Mouse (Mus musculus): Measurements from ENCODE around the gene D16Ertd472e.

The D16Ertd472e gene

DNA sequence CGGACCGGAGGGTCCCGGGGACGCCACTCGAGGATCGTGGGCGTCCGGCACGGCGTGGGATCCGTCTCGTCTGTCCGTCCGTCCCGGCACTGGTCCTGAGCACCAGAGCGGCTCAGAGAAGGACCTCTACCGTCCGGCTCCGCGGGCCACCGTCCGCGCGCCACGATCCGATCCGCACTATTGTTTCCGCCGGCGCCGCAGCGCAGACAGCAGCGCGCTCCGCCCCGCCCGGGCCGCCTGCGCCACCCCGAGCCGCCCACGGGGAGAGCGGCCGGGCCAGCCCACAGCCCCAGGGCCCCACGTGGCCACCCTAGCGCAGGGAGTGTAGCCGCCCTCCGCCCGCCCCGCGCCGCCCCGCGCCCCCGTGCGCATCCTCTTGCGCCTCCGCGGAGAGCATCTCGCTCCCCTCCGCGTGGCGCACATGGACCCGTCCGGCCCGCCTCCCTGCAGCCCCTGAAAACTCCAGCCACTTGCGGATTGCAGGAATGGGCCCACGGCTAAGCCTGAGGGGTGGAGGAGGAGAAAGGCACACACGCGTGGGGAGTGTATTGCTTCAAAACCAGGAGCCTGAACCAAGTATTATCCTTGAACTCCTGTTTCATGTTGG, at the start of gene D16Ertd472e:
Gene D16Ertd472e (minus strand): TSS at position 231 of the 607 bp plus-strand sequence.
- DNase-seq (ENCODE audit: low spot score): peak; percentile 81

GRCm38 (mm10) chr16:78622755-78623154, 46.2 kb upstream of the D16Ertd472e start:
- no peak for DNase-seq (ENCODE audit: low spot score)

- DNase-seq (ENCODE audit: low spot score): no peak
Measured at GRCm38 (mm10) chr16:78619386-78619785, 42.9 kb upstream of the D16Ertd472e start.

DNA sequence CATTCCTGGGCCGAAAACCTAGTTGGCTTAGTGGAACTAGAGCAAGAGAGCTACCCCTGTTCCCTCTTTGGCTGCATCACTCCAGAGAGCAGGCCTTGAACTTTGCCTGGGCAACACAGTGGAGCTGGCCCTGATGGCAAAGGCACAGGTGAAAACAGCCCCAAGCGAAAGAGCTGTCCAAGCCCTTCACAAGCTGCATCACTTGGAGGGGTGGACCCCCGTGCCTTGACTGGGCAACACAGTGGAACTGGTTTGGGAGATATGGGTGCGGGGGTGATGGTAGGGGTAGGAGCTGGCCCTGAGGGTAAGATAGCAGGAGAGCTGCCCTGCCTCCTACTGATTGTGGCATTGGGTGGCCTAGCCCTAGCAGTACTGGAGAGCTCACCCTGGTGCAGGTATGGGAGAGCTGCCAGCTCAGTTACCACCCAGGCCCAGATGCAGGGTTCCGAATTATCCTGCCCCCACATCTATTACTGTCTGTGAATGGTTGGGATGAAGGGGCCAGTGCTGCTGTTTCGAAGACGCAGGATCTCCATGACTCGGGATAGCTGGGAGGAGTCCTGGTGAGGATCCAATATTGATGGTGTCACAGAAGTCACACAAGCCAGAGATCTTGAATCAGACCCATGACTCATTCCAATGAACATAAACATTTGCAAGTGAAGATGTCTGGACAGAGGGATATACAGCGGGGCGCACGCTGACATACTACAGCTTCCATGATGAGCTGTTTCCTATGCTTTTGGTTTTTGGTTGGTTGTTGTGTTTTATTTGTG, 41.4 kb upstream of the D16Ertd472e start:
- DNase-seq (ENCODE audit: low spot score): no peak

DNA sequence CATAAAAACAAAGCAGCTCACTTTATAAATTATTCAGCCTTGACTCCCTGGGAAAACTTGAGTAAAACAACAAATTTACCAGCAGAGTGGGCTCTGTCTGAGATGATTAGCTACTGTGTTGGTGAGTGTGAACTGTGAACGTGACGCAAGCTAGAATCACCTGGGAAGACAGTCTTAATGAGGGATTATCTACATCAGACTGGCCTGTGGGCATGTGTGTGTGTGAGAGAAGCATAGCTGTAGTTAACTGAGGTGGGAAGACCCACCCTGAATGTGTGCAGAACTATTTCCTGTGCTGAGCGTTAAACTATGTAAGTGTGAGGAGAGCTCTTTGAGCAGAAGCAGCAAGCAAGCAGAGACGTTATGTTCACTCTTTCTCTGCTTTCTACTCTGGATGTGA, 29.7 kb upstream of the D16Ertd472e start:
- DNase-seq (ENCODE audit: low spot score): no peak

DNA sequence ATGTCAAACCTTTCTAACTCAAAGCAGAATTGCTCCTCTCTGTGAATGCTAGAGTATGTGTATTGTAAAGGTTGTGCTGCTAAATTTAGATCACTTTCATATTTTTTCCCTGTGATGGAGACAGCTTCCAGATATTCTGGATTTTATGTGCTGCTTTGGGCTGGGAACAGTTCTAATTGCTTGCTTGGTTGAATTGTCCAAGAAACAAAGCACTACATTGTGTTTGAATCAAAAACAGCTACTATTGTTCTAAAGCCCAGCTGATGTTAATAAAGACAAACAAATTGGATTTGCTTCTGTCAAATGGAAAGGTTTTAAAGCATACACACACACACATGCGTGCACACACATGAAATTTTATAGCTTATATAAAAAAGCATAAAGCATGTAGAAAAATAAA, 22.4 kb upstream of the D16Ertd472e start:
- DNase-seq (ENCODE audit: low spot score): no peak

DNA sequence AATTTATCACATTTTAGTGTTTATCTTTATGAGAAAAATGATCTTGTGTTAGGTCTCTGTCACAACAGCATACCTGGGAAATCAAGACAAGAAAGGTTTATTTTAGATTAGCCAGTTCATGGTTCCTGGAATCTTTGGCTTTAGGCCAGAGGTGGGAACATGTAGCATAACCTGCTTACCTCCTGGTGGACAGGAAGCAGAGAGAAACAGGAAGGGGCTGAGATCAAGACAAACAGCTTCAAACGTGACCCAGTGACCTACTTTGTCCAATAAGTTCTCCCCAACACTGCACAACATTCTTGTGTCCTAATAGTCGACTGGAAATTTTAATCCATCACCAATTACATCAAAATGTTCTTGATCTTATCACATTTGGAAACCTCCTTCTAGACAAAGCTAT, 19.9 kb upstream of the D16Ertd472e start:
- DNase-seq (ENCODE audit: low spot score): no peak

GRCm38 (mm10) chr16:78595821-78596220, 19.3 kb upstream of the D16Ertd472e start:
- DNase-seq (ENCODE audit: low spot score): no peak

- DNase-seq (ENCODE audit: low spot score): no peak
Measured at GRCm38 (mm10) chr16:78594154-78594553, 17.6 kb upstream of the D16Ertd472e start.

DNA sequence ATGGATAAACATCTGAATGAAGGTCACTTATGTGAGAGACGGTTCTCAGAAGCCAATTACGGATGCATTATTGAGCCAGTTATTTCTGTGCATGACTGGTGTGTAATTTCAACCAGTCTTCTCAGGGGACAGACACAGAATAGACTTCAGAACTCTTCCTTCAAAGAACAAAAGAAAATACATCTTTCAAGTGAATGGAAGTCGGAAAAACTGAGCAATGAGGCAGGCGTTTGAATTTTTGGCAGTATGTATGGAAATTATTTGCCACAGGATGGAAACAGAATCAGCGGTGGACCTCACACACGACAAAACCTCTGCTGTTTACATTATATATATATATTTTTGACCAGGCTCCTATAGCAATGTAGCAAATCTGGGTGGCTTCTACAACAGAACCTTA, 14.6 kb upstream of the D16Ertd472e start:
- no peak for DNase-seq (ENCODE audit: low spot score)

DNA sequence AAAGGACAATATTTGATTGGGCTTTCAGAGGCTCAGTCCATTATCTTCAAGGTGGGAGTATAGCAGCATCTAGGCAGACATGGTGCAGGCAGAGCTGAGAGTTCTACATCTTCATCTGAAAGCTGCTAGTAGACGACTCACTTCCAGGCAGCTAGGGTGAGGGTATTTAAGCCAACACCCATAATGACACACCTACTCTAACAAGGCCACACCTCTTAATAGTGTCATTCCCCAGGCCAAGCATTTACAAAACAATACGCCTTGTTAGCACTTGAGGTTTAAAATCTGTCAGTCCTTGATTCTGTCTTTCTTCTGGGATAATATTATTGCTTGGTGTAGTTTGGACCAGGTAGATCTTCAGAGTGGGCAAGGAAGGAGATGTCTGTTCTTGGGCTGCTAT, 12.3 kb upstream of the D16Ertd472e start:
- DNase-seq (ENCODE audit: low spot score): no peak

GRCm38 (mm10) chr16:78586621-78587020, 10.1 kb upstream of the D16Ertd472e start:
- DNase-seq (ENCODE audit: low spot score): no peak

DNA sequence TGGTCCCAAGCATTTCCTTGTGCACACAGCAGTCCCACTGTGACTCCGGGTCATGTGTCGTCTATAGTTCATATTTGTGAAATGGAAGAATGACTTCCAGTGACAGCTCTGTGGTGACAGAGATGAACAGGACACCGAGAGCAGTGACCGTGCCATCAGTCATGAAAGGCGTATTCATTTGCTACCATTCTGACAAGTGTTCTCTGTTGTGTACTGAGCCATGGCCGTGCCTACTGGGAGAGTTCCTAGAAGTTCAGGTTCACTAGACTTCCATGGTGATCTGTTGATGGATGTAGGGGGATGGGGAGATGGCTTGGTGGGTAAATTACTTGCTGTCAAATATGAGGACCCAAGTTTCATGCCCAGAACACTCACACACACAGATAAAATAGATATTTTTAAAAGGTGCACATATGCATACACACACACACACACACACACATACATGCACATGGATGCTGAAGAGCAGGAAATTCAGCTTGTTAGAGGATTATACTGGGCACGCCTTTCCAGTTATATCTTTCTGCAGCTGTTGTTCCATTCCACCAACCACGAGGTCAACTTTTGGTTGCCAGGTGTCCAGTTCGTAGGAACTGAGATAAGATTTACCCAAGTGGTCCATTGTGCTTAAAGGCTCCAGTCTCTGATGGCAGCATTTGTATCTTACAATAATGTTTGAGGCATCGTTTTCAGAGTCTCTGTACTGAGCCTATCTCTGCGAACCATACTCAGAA, 9.3 kb upstream of the D16Ertd472e start:
- no peak for DNase-seq (ENCODE audit: low spot score)

- DNase-seq (ENCODE audit: low spot score): no peak
Measured at GRCm38 (mm10) chr16:78585163-78585562, 8.7 kb upstream of the D16Ertd472e start.

DNA sequence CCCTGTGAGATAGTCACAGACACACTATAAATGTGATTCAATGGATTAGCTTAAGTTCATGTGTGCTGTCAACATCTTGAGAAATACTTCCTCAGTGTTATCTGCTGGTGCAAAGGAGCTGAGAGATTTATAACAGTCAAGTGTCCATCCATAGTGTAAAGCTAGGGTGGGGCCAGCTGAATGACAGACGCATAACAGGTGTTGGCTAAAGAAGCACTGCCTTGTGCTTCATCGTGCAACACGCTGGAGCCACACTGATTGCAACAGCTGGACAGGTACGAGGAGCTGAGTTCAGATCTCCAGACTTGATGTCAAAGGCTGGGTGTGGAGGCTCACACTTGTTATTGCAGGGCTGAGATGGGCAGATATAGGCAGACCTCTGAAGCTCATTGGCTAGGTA, 7.5 kb upstream of the D16Ertd472e start:
- DNase-seq (ENCODE audit: low spot score): no peak

DNA sequence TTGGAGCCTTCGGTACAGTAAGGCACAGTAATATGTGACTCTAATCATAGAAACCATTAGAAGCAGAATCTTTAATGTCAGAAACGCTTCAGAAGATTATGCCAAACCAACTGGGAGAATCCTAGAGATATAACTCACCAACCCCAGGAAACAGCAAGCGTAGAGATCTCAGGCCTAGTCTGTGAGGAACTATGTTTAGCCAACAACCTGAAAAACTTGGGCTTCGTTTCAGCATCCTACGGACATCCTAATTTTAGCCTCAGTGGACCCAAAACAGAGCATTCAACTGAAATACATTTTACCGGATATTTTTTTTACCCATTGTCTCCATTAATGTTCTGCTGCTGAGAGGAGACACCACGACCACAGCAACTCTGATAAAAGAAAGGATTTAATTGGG, 3.9 kb upstream of the D16Ertd472e start:
- no peak for DNase-seq (ENCODE audit: low spot score)

- no peak for DNase-seq (ENCODE audit: low spot score)
Measured at GRCm38 (mm10) chr16:78579386-78579785, 2.9 kb upstream of the D16Ertd472e start.

- DNase-seq (ENCODE audit: low spot score): no peak
Measured at GRCm38 (mm10) chr16:78577085-78577671, 670 bp upstream of the D16Ertd472e start.

GRCm38 (mm10) chr16:78575852-78576477, 543 bp downstream of the D16Ertd472e start:
- no peak for DNase-seq (ENCODE audit: low spot score)

- no peak for DNase-seq (ENCODE audit: low spot score)
Measured at GRCm38 (mm10) chr16:78575190-78575851, 1.2 kb downstream of the D16Ertd472e start.

- DNase-seq (ENCODE audit: low spot score): no peak
Measured at GRCm38 (mm10) chr16:78574241-78574640, 2.3 kb downstream of the D16Ertd472e start.

DNA sequence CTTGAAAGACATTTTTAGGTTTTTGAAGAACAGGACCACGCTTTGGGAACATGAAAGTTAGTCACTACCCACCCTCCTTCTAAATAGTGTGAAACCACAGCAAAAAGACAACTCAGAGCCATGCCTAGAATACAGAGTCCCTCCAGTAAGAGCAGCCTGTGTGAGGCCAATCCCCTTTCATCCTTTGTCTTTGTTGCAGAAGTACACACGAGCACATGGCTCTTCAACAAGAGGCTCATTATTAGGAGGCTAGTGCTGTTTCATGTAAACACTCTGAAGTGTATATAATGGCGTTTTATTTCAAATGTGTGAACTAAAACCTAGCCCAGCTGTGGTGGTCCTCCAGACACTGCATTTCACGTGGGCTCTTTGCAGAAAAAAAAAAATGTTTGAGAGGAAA, 3.5 kb downstream of the D16Ertd472e start:
- DNase-seq (ENCODE audit: low spot score): no peak
